Mouse (Mus musculus): Measurements from ENCODE around the gene Atp5e.

The Atp5e gene

DNA sequence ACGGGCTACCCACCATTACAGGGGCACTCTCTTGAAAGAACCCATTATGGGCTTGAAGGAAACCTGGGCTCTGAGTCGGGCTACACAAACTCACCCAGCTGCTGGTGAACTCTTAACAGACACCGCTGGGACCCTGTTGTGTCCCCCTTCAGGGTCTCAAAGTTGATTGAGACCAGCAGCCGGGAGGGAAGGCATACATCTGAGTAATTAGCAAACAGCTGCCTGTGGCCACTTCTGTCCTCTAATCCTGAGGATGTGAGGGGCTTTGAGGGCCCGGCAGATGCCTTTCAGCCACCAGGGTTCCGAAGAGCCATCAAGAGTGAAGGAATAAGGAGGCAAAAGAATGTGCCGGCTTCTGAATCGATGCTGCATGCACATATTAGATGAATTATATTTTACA lies 17.0 kb downstream of the Atp5e start:
- DNase-seq (ENCODE audit: low read depth, low spot score) = no peak

DNA sequence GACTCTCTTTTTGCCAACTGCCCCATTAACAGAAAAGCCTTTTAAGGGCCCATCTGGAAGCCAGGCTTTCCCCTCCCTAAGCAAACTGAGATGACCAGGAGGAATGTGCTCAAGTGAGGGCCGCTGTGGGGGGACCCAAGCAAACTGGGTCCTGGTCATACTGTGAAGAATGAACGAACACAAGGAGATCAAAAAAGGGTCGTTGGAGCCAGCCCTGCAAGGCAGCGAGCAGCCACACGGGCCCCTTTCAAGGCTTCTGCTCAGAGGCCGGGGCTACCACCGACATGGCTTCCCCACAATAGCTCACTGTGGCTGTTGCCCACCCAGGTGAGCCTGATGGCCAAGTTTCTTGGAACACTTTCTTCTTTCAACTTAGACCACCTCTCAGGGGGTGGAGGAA lies 17.4 kb downstream of the Atp5e start:
- no peak for DNase-seq (ENCODE audit: low read depth, low spot score)

DNA sequence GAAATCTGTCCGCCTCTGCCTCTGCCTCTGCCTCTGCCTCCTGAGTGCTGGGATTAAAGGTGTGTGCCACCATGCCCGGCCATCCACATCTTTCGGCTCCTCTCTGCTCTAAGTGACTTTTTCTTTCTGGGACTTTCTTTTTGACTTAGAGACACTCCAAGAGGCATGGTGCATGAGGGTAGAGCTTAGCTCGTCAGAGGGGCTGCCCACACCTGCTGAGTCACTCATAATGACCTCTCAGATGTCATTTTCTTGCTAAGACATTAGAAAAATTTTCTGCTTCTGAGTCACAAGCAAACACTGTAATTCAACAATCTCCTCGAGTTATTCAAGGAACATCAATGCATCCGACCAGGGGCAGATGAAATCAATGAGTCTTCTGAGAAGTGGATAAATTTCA lies 18.9 kb downstream of the Atp5e start:
- no peak for DNase-seq (ENCODE audit: low read depth, low spot score)

DNA sequence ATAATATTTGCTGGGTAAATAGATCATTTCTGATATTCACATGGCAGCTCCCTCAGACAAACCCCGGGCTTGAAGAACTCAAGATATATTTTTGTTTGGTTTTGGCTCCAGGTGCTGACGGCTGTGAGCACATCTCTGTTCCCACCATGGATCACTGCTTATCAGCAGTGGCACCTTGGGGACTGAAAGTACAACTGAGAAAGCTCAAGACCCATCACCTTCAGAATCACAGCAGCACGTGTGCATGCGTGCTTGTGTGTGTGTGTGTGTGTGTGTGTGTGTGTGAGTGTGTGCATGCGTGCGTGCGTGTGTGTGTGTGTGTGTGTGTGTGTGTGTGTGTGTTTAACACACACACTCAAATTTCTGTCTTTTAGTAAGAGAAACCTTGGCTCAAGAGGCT lies 19.5 kb downstream of the Atp5e start:
- no peak for DNase-seq (ENCODE audit: low read depth, low spot score)

DNA sequence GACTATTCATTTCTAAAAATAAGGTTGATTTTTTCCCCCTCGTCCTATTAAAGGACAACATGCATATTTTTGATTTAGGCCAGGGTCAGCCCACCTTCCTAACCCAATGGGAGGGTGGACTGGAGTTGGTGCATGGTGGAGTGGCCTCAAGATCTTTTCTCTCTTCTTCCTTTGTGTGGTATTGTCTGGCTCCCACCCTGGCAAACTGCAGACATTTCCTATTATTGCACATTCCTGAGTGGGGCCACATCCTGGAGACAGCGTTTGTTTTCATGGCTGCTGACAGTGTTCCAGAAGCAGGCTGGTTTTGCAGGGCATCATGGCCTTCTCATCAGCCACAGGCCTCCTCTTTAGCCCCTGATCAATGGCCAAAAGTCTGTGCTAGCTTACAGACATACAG lies 20.9 kb downstream of the Atp5e start:
- DNase-seq (ENCODE audit: low read depth, low spot score) = no peak

DNA sequence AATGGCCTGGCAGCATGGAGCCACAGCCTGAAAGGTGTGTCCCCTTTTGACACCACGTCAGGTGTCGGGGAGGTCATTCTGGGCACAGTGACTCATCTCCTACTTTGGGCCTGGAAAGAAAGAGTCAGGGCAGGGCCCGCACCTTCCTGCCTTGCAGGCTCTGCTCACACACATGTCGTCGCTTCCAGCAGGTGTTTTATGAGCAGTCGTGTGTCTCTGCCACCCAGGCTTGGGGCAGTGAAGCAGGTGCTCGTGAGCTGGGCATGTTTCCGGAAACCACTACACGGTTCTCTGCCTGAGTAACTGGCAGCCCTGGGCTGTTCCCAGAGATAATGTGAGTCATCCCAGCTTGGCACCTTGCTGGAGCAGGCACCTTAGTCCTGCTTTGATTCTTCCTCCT lies 21.4 kb downstream of the Atp5e start:
- DNase-seq (ENCODE audit: low read depth, low spot score) = peak; percentile 45

DNA sequence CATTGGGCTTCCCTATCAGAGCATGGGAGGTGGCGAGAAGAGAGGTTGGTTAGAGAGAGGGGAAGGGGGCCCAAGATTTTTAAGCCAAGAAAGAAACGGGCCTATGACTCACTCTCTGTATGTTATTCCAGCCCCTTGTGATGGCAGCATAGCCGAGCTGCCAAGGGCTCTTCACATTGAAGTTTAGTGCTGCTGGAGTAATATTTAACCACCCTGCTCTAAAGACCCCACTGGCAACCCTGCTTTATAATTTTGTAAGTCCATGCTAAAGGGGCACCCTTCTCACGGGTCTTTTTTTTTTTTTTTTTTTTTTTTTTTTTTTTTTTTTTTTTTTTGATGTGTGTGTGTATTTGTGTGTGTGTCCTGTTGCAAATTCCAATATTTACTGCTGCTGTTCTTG lies 22.0 kb downstream of the Atp5e start:
- DNase-seq (ENCODE audit: low read depth, low spot score) = no peak

DNA sequence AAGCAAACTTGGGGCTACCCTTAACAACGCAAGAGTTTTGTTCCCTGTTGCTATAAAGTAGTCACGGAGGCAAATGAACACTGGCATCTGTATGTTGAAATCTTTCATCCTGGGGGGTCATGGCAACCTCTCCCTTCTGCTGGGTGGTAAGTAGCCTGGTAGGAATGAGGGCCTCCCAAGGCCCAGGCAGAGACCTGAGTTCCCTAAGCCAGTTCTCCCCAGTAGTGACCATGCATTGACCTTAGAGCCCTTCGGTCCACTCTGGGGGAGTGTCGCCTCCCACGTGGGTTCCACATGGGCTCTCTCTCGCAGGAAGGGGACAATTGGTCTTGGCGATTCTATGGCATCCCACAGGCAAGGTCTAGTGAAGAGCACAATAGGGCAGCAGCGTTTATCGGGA lies 23.9 kb downstream of the Atp5e start:
- DNase-seq (ENCODE audit: low read depth, low spot score) = no peak

DNA sequence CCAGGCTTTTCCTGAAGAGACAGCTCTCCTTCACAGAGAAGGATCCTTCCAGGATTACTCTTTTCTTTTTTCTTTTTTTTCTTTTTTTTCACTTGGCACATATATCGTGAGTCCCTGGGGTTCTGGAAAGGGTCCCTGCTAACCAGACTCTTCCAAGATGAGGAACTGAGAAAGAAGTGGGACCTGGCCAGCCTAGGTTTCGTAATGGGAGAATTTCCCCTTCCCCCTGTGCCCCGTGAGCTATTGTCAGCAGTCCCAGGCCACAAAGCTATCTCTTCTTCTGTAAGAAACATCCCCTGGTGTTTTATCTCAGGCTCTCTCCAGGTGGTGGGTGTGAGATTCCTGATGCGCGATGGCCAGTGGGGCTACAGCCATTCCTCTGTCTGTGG lies 24.5 kb downstream of the Atp5e start:
- no peak for DNase-seq (ENCODE audit: low read depth, low spot score)

DNA sequence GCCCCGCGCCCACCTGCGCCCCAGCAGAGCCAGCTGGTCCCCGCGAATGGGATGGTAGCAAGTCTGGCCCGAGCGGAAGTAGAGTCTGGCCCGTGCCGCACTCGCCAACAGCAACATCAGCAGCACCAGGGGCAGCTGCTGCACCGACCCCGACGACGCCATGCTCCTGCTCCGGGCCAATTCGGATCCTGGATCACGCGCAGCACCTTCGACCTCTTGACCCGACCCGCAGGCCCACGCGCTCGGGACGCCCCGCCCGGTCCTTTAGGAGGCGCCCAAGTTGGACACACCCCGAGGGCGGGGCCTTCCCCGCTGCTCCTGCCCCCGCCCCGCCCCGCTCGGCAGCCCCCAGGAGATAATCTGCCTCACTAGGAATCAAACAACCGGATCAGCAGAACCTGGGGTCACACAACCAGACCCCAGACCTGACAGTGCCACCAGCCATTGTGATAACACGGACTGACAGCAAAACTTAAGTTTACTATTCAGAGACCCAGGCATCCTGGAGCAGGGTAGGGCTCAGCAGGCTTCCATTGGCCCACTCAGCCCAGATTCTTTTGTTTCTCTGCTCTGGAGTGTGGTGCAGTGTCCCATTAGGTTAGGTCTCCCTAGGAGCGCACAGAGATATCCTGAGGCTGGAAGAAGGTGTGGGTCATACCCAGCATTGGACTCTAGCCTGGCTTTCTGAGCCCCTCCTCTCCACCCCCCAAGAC lies 25.0 kb downstream of the Atp5e start, which contains the start of gene Ctsz:
TSS of gene Ctsz (minus strand) at position 303 of the 713 bp plus-strand sequence.
- DNase-seq (ENCODE audit: low read depth, low spot score) = peak; percentile 54

DNA sequence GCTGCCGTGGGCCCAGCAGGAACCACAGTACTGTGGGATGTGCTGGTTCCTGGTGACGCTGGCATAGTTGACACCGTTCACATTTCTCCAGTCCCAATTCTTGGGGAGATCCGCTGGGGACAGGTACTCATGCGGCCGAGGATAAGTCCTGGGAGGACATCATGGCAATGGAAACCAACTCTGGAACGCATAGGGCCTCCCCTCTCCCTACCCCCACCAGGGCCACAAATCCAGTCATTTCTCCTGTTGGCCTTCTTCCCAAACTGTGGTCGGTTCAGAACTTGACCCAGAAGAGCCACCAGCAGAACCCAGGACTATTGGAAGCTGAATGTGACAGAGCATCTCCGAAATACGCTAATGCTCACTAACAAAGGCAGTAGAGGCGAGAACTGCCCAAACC lies 25.7 kb downstream of the Atp5e start:
- no peak for DNase-seq (ENCODE audit: low read depth, low spot score)

DNA sequence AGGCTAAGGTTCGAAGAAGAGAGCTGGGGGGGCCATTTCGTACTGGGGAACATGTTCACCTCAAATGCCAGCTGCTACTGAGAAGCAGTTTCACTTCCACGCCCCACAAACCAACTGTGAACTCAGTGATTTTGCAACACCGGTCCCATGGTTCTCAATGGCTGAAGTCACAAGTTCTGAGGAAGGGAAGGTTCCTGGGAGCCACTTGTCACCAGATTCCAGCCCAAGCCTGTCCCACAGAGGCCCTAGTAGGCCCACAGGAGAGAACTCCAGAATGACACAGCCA lies 26.3 kb downstream of the Atp5e start:
- DNase-seq (ENCODE audit: low read depth, low spot score) = no peak

DNA sequence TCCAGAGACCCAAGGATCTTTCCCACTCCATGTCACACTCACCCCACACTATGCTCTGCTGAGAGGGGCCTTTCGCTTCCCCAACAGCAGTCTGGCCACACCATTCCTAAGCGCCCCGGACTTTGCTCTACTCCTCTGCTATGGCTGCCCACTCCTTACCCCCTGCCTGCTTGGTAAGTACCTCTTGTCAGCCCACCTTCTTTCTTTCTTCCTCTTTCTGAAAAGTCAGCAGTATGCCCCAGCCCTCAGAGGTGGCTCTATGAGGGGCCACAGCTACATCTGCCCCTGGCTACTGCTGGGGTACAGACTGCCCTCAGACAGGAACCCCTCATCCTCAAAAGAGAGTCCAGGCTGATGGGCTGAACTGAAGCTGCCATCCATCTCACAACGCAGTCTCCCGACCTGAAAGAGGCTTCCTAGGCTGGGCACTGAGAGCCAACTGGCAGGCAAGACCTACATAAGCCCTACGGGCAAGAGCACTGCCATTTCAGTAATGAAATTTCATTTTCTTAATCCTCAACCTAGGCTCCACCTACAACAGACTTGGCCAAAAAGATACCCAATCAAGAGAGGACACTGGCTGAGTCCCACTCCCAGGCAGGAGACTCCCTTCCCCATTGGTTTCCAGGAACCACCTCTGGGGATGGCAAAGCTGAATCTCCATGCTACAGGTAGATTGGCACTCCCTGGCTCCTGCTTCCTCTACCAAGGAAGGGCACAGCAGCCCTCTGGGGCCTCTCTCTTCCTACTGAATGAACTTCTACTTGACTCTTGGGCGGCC lies 26.8 kb downstream of the Atp5e start:
- DNase-seq (ENCODE audit: low read depth, low spot score) = no peak

DNA sequence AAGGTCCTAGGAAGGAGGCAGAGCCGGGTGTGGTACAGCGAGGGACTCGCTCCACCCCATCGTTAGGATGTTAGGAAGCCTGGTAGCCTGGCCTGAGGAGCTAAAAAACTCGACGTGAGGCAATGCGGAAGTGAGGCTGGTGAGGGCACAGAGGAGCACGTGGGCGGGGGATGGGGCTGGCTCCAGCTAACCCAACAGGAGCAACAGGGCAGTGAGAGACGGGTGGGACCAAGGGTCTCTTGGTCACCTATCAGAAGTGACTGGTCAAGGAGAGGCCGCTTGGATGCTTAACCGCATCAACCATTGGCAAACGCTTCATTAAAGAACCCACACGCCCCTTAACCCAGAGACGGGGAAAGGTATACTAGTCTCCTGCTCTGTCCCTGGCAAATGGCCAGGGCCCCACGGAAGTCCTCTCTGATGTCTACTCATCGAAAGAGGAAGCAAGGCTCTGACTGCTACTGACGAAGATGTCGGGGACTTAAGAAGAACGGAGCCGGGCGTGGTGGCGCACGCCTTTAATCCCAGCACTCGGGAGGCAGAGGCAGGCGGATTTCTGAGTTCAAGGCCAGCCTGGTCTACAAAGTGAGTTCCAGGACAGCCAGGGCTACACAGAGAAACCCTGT lies 27.7 kb downstream of the Atp5e start:
- peak; percentile 63 for DNase-seq (ENCODE audit: low read depth, low spot score)

DNA sequence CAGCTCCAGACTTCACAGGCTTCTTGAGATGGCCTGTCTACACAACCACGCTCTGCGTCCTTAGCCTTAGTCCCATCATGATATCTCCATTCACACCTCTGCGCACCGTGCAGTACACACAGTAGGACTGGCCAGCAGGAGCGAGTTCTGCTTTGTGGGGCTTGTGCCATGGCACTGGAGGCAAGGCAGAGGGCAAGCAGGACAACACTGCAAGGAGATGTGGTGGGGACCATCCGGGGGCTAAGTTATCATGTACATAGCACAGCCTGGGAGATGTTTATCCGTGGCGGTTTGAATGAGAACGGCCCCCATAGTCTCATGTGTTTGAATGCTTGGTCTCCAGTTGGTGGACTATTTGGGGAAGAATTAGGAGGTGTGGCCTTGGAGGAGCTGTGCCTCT lies 29.0 kb downstream of the Atp5e start:
- no peak for DNase-seq (ENCODE audit: low read depth, low spot score)

DNA sequence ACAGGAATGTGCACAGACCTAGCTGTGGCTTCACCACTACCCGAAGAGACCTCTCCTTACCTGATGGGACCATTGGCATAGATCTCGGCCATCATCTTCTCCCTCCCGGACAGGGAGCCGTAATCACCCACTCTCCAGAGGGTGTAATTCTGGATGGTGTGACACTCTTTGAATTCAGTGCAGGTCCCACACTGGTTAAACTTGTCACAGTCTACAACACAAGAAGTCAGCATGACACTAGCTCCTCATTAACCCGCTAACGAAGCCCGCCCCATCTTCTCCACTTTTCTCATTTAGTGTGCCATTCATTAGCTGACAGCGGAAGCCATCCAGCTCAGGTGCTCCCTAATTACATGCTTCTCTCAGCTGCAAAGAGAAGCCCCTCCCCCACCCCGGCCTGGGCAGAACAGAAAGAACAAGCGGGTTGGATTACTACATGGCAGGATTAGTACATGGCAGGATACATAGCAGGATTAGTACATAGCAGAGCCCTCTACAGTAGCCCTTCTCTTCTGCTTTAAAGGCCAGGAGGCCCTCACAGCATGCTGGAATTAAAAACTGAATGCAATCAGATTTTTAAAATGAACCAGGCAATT lies 34.8 kb downstream of the Atp5e start:
- DNase-seq (ENCODE audit: low read depth, low spot score) = no peak

DNA sequence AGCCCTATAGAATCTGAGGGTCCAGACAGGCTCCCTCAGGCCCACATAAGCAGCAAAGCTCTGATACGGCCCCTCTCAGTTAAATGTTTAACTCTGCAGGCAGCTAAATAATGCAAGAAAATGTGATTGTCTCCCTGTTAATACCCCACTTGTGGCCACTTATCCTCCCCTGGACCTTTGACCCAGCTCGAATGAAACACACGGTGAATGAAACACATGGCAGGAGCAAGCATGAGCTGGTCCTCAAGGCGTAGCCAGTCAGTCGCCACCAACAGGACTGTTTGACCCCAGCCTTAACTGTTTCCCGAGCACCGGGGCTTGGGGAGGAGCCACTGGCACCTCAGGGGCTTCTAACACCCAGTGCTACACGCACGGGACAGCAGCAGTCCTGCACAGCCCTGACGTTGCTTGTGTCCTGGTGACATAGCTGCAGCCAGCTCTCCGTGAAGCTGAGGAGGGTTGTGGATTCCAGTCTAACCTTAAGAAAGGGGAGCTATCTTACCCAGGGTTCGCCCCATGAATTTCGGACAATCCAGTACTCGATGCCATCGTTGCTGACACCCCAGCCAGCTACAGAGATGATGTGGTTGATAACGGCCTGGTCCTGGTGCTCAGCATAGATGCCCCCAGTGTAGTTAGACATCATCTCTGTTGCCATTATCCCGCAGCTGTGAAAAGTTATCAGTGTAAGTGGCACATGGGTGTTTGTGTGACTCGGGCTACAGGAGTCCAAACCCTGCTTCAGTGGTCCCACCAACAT lies 35.6 kb downstream of the Atp5e start:
- no peak for DNase-seq (ENCODE audit: low read depth, low spot score)

DNA sequence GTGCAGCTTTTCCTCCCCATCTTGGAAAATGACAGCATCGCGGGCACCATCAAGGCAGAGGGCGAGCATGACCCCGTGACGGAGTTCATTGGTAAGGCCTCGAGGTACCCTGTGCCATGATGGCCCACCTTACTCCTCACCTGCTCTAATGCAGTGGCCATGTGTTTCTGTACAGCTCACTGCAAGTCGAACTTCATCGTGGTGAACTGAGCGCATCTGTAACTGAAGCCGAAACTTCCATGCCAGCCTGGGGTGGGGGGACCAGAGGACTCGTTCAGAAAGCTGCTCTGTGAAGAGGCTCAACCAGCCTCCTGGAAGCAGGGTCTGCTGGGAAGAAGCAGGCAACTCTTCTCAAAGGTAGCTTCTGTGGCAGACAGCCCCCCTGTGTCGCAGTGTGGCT lies 37.0 kb downstream of the Atp5e start:
- no peak for DNase-seq (ENCODE audit: low read depth, low spot score)

DNA sequence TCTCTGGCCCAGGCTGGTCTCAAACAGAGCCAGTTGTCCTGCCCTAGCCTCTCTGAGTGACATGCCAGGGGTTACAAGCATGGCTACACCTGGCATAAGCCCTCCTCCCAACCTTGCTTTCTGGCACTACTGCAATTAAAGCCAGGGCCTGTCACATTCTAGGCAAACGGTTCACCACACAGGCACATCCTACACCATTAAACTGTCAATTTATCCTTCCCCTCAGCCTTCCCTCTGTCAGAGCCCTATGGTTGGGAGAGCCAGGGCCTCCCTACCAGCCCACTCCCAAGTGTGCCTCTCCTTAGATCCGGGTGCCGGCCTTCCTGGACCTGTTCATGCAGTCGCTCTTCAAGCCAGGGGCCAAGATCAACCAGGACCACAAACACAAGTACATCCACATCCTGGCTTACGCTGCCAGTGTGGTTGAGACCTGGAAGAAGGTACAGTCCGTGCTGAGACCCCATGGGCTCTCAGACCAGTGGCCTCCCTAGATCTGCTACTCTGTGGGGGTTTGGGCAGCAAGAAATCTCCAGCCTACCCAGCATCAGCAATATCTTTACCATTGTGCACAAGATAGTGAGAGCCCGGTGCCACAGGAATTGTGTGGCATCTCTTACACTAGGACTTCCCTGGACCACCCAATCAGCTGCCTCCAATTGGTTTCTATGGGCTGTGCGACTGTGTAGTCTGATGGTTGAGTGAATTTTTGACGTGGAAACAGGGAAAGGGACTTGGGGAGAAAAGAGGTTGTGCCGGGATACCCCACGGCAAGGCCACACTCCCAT lies 39.4 kb downstream of the Atp5e start:
- DNase-seq (ENCODE audit: low read depth, low spot score) = no peak

DNA sequence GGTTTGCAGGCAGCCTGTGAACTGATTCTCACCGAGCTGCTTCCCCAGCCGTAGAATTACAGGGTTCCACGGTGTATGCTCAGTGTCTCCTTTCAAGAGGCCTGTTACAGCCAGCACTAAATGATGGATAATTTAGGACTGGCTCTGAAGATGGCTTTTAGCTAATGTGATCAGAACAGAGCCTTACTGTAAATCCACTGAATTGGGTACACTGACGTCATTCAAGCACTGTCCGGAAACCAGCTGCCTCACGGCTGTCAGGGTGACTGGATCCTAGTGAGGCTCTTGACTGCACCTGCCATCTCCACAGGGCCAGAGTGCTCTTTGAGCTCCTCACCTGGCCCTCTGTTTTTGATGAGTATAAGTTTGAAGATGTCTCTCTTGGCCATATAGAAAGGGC lies 42.8 kb downstream of the Atp5e start:
- no peak for DNase-seq (ENCODE audit: low read depth, low spot score)

DNA sequence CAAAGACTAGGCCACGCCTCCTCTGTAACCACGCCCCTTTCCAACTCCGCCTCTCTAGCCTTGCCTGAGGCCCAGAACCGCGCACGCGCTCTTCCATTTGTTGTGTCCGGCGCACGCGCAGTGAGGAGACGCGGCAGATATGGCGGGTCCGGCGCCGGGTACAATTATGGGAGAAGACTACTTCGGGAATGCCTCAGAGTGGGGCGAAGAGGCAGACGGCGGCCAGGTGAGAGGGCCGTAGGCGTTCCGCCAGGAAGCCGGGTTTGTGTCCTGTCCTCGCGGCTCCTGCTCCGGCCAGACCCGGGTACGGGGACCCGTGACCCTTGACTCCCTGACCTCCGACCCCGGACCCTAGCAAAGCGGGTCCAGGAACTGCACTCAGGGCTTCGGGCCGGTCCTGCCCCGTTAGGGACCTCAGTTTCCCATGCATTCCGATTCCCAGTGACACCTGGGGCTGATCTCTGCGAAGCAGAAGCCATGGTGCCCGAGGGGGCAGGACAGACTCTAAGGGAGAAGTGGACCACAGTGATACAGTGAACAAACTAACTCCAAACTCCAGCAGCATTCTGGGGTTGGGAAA lies 48.1 kb downstream of the Atp5e start, which contains the start of gene Nelfcd:
TSS of gene Nelfcd (plus strand) at position 74 of the 580 bp plus-strand sequence.
- DNase-seq (ENCODE audit: low read depth, low spot score) = peak; percentile 96

All from skeletal muscle tissue, adult 2 months (tissue).